Mouse (Mus musculus): ENCODE results near the gene Nptx1. TPM values are rescaled to one million over a fixed set of nuclear protein-coding genes. Genes with fewer than 3 reads are reported as not detected.
A peak's percentile ranks its signal among the peaks of the same experiment; 100 is the strongest.

The Nptx1 gene
- polyA plus RNA-seq, 1 experiment from 2014 or later: 20.7 TPM

GRCm38 (mm10) chr11:119563166-119563565 is 15.6 kb upstream of the Nptx1 start:
- Histone ChIP-seq H3K27ac (replicated peaks) (no peak overlapping the region), H3K36me3 (no peaks in the 10 kb centered on the region), H3K4me3 (no peak overlapping the region), H3K27me3 (peaks cover 5% of the 10 kb centered on the region; the same call in 1 of the 2 replicates), H3K9ac (no peak overlapping the region), H3K4me1 (replicated peaks) (peaks cover 40% of the 10 kb centered on the region), H3K9me3 (no peaks in the 10 kb centered on the region), H3K4me2 (no peak overlapping the region)
- no peak for ATAC-seq (ENCODE audit: low FRiP score, low read depth)
- WGBS: 67% methylated on average over 9 of the region's 9 CpGs

GRCm38 (mm10) chr11:119562286-119562685 is 14.7 kb upstream of the Nptx1 start:
- Histone ChIP-seq H3K27ac (replicated peaks) (no peak overlapping the region), H3K4me3 (no peak overlapping the region), H3K27me3 (peaks cover 5% of the 10 kb centered on the region; the same call in 1 of the 2 replicates), H3K9ac (no peak overlapping the region), H3K4me1 (replicated peaks) (peaks cover 48% of the 10 kb centered on the region), H3K36me3 (no peaks in the 10 kb centered on the region), H3K4me2 (no peak overlapping the region), H3K9me3 (no peaks in the 10 kb centered on the region)
- no peak for ATAC-seq (ENCODE audit: low FRiP score, low read depth)
- WGBS: 24% methylated on average over 6 of the region's 6 CpGs

DNA sequence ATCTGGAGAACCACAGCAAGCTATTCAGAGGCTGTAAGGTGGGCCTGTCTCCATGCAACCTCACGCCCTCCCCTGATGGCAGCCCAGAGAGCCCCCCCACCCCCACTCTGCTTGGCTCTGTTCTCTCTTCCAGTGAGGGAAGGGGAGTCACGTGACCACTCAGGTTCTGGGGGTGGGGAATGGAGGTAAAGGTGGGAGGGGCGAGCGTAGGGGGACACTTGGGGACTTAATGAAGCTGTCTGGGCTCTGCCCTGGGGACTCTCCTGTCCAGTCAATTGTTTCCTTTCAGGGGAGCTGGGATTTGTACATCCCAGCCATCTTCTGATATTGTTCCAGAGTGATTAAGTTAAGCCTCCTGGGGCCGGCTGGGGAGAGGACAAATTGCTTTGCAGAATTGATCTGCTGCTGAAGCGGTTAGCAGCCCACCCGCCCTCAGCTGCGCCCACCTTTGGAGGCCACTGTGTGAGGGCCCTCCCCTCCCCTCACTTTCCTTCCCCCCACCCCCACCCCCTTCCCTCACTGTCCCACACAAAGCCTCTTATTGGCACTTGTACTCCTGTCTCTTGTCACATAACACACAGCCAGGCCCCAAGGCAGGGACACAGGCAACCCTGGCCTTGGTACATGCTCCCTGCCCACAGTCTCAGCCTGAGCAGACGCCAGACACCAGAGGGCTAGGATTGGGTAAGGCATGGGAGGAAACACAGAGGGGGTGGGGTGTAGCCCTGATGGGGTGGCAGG is 11.5 kb upstream of the Nptx1 start:
- H3K27ac ChIP-seq (replicated peaks): peak overlapping the region; percentile 79
- H3K36me3 ChIP-seq: no peaks in the 10 kb centered on the region
- H3K9me3 ChIP-seq: no peaks in the 10 kb centered on the region
- WGBS: 9% methylated on average over 9 of the region's 9 CpGs
- no peak overlapping the region for H3K9ac ChIP-seq
- peak; percentile 62 for ATAC-seq (ENCODE audit: low FRiP score, low read depth)
- no peak overlapping the region for H3K4me3 ChIP-seq
- peaks cover 37% of the 10 kb centered on the region for H3K4me1 ChIP-seq (replicated peaks)
- peak overlapping the region; percentile 28 for H3K4me2 ChIP-seq
- H3K27me3 ChIP-seq: peaks cover 5% of the 10 kb centered on the region; the same call in 1 of the 2 replicates

- H3K4me3 ChIP-seq: no peak overlapping the region
- H3K9ac ChIP-seq: no peak overlapping the region
- H3K9me3 ChIP-seq: no peaks in the 10 kb centered on the region
- ATAC-seq (ENCODE audit: low FRiP score, low read depth): peak; percentile 63; the same call in 1 of the 2 replicates
- H3K27ac ChIP-seq (replicated peaks): peak overlapping the region; percentile 79
- peaks cover 36% of the 10 kb centered on the region for H3K4me1 ChIP-seq (replicated peaks)
- peak overlapping the region; percentile 28 for H3K4me2 ChIP-seq
- H3K36me3 ChIP-seq: no peaks in the 10 kb centered on the region
- 13% methylated on average over 15 of the region's 17 CpGs for WGBS
- peaks cover 5% of the 10 kb centered on the region; the same call in 1 of the 2 replicates for H3K27me3 ChIP-seq
Measured at GRCm38 (mm10) chr11:119557940-119558869, 10.7 kb upstream of the Nptx1 start.

- H3K36me3 ChIP-seq: no peaks in the 10 kb centered on the region
Measured at GRCm38 (mm10) chr11:119555170-119555569, 7.6 kb upstream of the Nptx1 start.

DNA sequence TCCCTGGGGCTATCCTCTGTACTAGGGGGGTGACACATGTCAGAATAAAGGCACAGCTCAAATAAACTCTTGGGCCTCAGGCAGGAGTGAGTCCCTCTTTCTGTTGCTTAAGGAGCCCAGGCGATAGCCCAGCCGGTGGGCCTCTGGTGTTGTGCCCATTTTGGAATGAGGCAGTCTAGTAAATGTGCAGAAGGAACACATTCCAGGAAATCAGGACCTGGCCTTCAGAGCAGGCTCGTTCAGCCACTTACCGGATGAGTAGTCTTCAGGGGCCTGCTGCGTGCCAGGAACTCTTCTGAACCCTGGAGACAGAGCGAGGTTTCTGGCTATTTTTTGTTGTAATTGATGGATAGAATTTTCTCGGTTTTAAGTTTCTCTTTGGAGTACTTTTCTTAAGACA is 7.2 kb upstream of the Nptx1 start:
- H3K27me3 ChIP-seq: no peaks in the 10 kb centered on the region
- no peaks in the 10 kb centered on the region for H3K36me3 ChIP-seq
- H3K27ac ChIP-seq (replicated peaks): no peak overlapping the region
- 77% methylated on average over 7 of the region's 7 CpGs for whole genome bisulfite sequencing
- H3K9ac ChIP-seq: no peak overlapping the region
- H3K4me1 ChIP-seq (replicated peaks): peaks cover 52% of the 10 kb centered on the region
- no peak overlapping the region for H3K4me2 ChIP-seq
- ATAC-seq (ENCODE audit: low FRiP score, low read depth): no peak
- H3K9me3 ChIP-seq: no peaks in the 10 kb centered on the region
- no peak overlapping the region for H3K4me3 ChIP-seq

More at GRCm38 (mm10) chr11:119555170-119555569, 7.6 kb upstream of the Nptx1 start:
- no peak for ATAC-seq (ENCODE audit: low FRiP score, low read depth)
- H3K9ac ChIP-seq: no peak overlapping the region
- H3K27me3 ChIP-seq: no peaks in the 10 kb centered on the region
- peaks cover 52% of the 10 kb centered on the region for H3K4me1 ChIP-seq (replicated peaks)
- WGBS: 84% methylated on average over 7 of the region's 7 CpGs
- H3K9me3 ChIP-seq: no peaks in the 10 kb centered on the region
- H3K4me2 ChIP-seq: no peak overlapping the region
- H3K27ac ChIP-seq (replicated peaks): no peak overlapping the region
- H3K4me3 ChIP-seq: no peak overlapping the region

GRCm38 (mm10) chr11:119552902-119553802 is 5.6 kb upstream of the Nptx1 start:
- Histone ChIP-seq H3K4me2 (no peak overlapping the region), H3K4me1 (replicated peaks) (peaks cover 52% of the 10 kb centered on the region), H3K4me3 (no peak overlapping the region), H3K27ac (replicated peaks) (no peak overlapping the region), H3K9ac (no peak overlapping the region), H3K9me3 (no peaks in the 10 kb centered on the region), H3K27me3 (no peaks in the 10 kb centered on the region), H3K36me3 (no peaks in the 10 kb centered on the region)
- WGBS: 63% methylated on average over 9 of the region's 9 CpGs
- ATAC-seq (ENCODE audit: low FRiP score, low read depth): no peak

DNA sequence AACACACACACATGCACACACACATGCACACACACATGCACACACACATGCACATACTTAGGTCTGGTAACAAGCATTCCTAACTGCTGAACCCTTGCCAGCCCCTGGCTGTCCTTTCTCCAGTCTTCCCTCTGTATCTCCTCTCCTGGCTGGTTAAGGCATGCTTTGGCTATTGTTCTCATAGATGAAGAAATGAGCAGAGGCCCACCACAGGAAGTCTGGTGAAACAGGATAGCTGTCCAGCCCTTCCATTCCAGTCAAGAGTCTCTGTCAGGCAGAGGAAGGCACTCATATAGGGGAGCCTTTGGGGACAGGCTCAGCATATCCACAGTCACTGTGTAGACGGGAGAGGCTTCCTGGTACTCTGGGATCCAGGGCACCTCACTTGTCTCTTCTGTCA is 4.7 kb upstream of the Nptx1 start:
- H3K4me2 ChIP-seq: no peak overlapping the region
- H3K4me1 ChIP-seq (replicated peaks): peaks cover 48% of the 10 kb centered on the region
- WGBS: 48% methylated on average over 1 of the region's 1 CpGs
- no peak overlapping the region for H3K4me3 ChIP-seq
- H3K27me3 ChIP-seq: no peaks in the 10 kb centered on the region
- no peak overlapping the region; the same call in 1 of the 2 replicates for H3K9ac ChIP-seq
- no peak overlapping the region for H3K27ac ChIP-seq (replicated peaks)
- no peaks in the 10 kb centered on the region for H3K36me3 ChIP-seq
- H3K9me3 ChIP-seq: no peaks in the 10 kb centered on the region
- no peak for ATAC-seq (ENCODE audit: low FRiP score, low read depth)

DNA sequence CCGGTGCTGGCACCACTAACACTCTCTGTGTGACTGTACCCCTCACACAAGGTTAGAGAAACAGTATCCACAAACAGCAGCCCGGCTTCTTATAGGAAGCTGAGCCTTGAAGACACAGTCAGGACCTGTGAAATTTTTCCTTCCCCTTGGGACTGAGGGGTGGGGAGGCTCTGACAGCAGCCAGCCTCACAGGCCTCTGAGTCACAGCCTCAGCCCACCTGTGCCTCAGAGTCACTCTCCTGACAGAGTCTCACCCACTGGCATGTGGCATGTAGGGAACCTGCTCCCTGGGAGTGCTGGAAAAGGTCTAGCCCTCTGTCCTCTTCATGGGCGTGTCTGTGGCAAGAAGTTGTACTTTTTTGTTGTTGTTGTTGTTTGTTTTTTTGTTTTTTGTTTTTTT is 3.9 kb upstream of the Nptx1 start:
- Histone ChIP-seq H3K27ac (replicated peaks) (no peak overlapping the region), H3K4me1 (replicated peaks) (peaks cover 53% of the 10 kb centered on the region), H3K36me3 (no peaks in the 10 kb centered on the region), H3K4me2 (no peak overlapping the region), H3K27me3 (no peaks in the 10 kb centered on the region), H3K9ac (no peak overlapping the region), H3K4me3 (no peak overlapping the region), H3K9me3 (no peaks in the 10 kb centered on the region)
- WGBS: 46% methylated on average over 3 of the region's 3 CpGs
- no peak for ATAC-seq (ENCODE audit: low FRiP score, low read depth)

DNA sequence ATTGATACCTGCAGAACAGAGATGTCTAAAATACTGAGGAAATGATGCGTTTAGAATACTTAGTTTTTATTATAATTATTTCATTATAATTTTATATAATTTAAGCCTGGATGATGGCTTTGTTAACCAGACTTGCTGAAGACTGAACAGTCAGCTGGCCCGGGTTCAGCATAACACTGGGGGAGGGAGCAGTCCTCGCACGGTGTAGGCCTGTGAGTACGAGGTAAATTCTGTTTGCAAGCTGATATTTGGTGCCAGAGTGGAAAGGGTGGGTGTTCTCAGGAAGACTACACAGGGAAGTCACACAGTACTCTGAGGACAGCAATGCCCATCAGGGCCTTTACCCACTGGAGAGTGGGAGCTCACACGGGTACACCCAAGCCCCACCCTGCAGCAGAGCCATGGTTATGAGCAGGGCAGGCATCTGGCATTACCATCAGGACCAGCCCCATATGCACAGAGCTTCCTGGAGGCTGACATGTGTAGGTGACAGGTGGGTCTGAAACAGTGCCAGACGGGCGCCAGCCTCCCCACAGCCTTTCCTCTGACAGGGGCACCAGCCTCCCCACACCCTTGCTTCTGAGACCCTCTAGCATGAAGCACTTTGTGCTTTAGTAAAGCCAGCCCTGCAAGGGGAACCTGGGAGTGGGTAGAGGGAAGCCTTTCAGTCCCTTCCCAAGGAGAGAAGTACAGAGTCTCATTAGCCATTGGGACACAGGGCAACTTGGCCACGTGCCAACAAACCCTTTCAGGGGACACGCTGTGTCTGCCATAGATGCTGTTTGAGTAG is 3.2 kb upstream of the Nptx1 start:
- no peak overlapping the region for H3K4me2 ChIP-seq
- WGBS: 46% methylated on average over 10 of the region's 10 CpGs
- no peak overlapping the region for H3K27ac ChIP-seq (replicated peaks)
- no peak overlapping the region for H3K4me3 ChIP-seq
- no peaks in the 10 kb centered on the region for H3K9me3 ChIP-seq
- peaks cover 60% of the 10 kb centered on the region for H3K4me1 ChIP-seq (replicated peaks)
- no peak overlapping the region for H3K9ac ChIP-seq
- no peaks in the 10 kb centered on the region for H3K27me3 ChIP-seq
- no peak for ATAC-seq (ENCODE audit: low FRiP score, low read depth)
- H3K36me3 ChIP-seq: no peaks in the 10 kb centered on the region

DNA sequence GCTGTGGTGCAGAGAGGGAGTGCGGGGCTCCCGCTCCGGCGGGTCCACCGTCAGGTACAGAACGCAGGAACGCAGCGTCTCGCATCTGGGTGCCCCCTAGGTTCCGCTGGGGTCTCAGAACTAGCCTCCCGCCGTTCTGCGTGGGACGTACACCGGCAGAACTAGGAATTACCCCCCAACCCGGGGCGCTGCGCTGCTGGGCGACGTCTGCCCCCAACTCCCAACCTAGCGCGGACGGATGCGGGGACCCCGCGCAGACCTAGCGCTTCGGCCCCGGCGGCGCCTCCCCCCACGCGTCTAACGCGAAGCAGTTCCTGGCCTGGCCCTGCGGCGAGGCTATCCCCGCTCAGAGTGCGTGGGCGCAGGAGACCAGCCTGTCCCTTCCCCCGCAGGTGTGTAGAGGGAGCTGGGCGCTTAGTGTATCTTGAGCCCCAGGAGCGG is 1.8 kb upstream of the Nptx1 start:
- Histone ChIP-seq H3K36me3 (no peaks in the 10 kb centered on the region), H3K27me3 (0 out of 2 replicates have a peak, but pooled peaks cover 2% of the 10 kb centered on the region), H3K9ac (peak overlapping the region; percentile 64), H3K9me3 (no peaks in the 10 kb centered on the region), H3K4me2 (peak overlapping the region; percentile 96), H3K4me1 (replicated peaks) (peaks cover 73% of the 10 kb centered on the region), H3K4me3 (peak overlapping the region; percentile 71), H3K27ac (replicated peaks) (peak overlapping the region; percentile 31)
- ATAC-seq (ENCODE audit: low FRiP score, low read depth): no peak
- WGBS: under 1% methylated on average over 43 of the region's 43 CpGs
